Mouse (Mus musculus) stomach, embryonic 14.5 days (tissue): Measurements from ENCODE around the gene Ptgir. TPM values are rescaled to one million over a fixed set of nuclear protein-coding genes. Genes with fewer than 3 reads are reported as not detected.

Experiments
- ATAC-seq: fragments of 200-750 bp; cut with Nextera tagmentation; 2 replicates; pipeline ENCODE4 v1.8.0; 2017; ENCODE audit warnings: low read depth, moderate TSS enrichment; ENCODE audit not compliant: insufficient number of reproducible peaks, insufficient read depth, low FRiP score
- H3K27ac ChIP-seq: fragments of 300-500 bp; sonication (generic); 2 replicates; pipeline ENCODE4 v1.5.1; 2014; ENCODE audit warnings: mild to moderate bottlenecking, low read length, moderate library complexity, mixed read lengths
- H3K27me3 ChIP-seq: fragments of 300-500 bp; sonication (generic); 2 replicates; pipeline ENCODE4 v1.6.1; 2014; ENCODE audit warnings: low read length, control low read depth, mixed read lengths; ENCODE audit not compliant: control insufficient read depth, insufficient read depth
- H3K36me3 ChIP-seq: fragments of 300-500 bp; sonication (generic); 2 replicates; pipeline ENCODE4 v1.6.1; 2014; ENCODE audit warnings: mild to moderate bottlenecking, control low read depth, low read length, moderate library complexity, mixed read lengths; ENCODE audit not compliant: control insufficient read depth, insufficient read depth
- H3K4me1 ChIP-seq: fragments of 300-500 bp; sonication (generic); 2 replicates; pipeline ENCODE4 v1.6.1; 2014; ENCODE audit warnings: low read length, control low read depth, mixed read lengths; ENCODE audit not compliant: control insufficient read depth, insufficient read depth
- H3K4me2 ChIP-seq: fragments of 300-500 bp; sonication (generic); replicated peaks from 2 replicates; pipeline ENCODE4 v1.6.1; 2014; ENCODE audit warnings: low read depth, low read length, control low read depth
- H3K4me3 ChIP-seq: fragments of 300-500 bp; sonication (generic); 2 replicates; pipeline ENCODE4 v1.5.1; 2014; ENCODE audit warnings: low read depth, low read length, control low read depth
- H3K9ac ChIP-seq: fragments of 300-500 bp; sonication (generic); replicated peaks from 2 replicates; pipeline ENCODE4 v1.6.1; 2014; ENCODE audit warnings: low read depth, mild to moderate bottlenecking, control low read depth, low read length, moderate library complexity, mixed read lengths
- H3K9me3 ChIP-seq: fragments of 300-500 bp; sonication (generic); 2 replicates; pipeline ENCODE4 v1.6.1; 2016; ENCODE audit warnings: low read depth, low read length, control low read depth; ENCODE audit not compliant: control insufficient read depth
- WGBS: fragments of 180-500 bp; shearing (Covaris S2); extraction: QIAGEN DNeasy Blood & Tissue Kit; methylation state at CpG from one replicate; pipeline ENCODE4 v1.1.7; 2014; 5-methylcytosine and 5-hydroxymethylcytosine counted together
- polyA plus RNA-seq: library from polyadenylated mRNA; unstranded; fragments of >200 nt; fragmentation: Nextera tagmentation; extraction: Ambion mirVana; gene quantifications from 2 replicates; pipeline ENCODE4 v1.2.1, GENCODE M21; 2014

The Ptgir gene
- polyA plus RNA-seq, 1 experiment from 2014 or later = 2.0 TPM

DNA sequence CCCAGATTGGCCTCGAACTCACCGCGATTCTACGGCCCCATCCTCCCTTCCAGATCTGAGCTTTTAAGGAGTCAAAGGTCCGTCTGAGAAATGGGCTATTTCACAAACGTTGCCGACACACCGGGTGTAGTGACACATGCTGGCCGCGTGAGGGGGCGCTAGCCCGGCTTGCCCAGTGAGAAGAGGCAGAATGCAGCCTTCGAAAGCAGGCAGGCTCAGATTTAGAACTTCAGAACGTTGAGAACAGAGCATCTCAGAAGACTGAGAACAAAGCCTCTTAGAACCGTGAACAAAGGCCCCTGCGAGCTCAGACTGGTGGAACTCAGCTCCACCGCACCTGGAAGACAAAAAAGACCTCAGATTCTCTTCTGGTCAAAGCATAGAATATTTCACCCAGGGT lies 32.1 kb upstream of the Ptgir start:
- Histone ChIP-seq H3K9ac (no peak overlapping the region), H3K27ac (peak overlapping the region; percentile 95), H3K36me3 (no peaks in the 10 kb centered on the region; the same call in 1 of the 2 replicates), H3K4me2 (peak overlapping the region; percentile 39), H3K4me3 (peak overlapping the region; percentile 21), H3K9me3 (no peaks in the 10 kb centered on the region), H3K27me3 (no peaks in the 10 kb centered on the region), H3K4me1 (peaks cover 17% of the 10 kb centered on the region; the same call in 1 of the 2 replicates)
- ATAC-seq = no peak
- WGBS = 4% methylated on average over 17 of the region's 17 CpGs

DNA sequence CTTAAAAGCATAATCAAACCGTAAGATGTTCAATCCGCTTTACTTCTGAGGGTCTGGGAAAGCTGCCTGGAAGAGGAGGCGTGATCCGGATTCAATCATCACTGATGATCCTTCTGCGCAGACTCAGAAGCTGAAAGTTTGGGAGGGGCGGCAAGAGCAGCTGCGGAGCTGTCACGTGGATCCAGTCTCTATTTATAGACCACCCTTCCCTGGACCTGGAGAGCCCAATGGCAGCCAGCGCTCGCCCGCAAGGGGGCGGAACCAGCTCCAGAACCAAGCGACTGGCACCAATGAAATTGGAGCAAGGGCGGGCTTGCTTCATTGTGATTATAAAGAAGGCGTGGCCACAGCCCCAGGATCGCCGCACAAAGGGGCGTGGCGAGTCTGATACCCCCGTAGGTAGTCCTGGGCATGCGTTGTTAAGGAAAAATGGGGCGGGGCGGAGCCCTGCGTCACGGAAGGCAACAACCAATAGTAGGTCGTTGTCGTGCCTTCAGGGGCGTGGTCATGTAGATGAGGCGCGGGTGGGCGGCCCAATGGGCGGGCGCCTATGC lies 31.5 kb upstream of the Ptgir start:
- under 1% methylated on average over 33 of the region's 33 CpGs for WGBS
- peak; percentile 97 for ATAC-seq
- H3K9ac ChIP-seq = no peak overlapping the region

DNA sequence AGATGAGACGGTGACA lies 31.2 kb upstream of the Ptgir start, which contains the start of gene Dact3:
Gene Dact3 (plus strand): TSS at position 8 of the 16 bp plus-strand sequence.
- H3K4me3 ChIP-seq = peak within 1 kb of the TSS; percentile 75
- WGBS = 0% methylated on average over 1 of the region's 1 CpGs

More for the DNA sequence above, 31.5 kb upstream of the Ptgir start:
- H3K4me1 ChIP-seq = peaks cover 16% of the 10 kb centered on the region
- no peaks in the 10 kb centered on the region for H3K27me3 ChIP-seq
- H3K27ac ChIP-seq = peak overlapping the region; percentile 95
- H3K4me3 ChIP-seq = peak overlapping the region; percentile 75
- H3K36me3 ChIP-seq = no peaks in the 10 kb centered on the region; the same call in 1 of the 2 replicates
- H3K4me2 ChIP-seq = peak overlapping the region; percentile 77
- H3K9me3 ChIP-seq = no peaks in the 10 kb centered on the region

DNA sequence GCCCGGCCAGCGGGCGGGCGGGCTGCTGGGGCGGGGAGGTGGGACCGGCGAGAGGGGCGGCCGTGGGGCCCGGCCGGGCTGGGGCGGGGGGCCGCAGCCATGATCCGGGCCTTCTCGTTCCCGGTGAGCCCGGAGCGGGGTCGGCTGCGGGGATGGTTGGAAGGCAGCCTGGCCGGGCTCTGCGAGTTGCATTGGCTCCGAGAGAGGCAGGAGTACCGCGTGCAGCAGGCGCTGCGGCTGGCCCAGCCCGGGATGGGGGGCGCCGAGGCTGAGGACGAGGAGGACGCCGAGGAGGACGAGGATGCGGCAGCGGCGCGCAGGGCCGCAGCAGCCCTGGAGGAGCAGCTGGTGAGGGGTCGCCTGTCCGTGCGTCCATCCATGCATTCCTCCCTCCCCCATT lies 31.0 kb upstream of the Ptgir start:
- no peak for ATAC-seq
- Histone ChIP-seq H3K9ac (peak overlapping the region; percentile 86), H3K4me1 (peaks cover 19% of the 10 kb centered on the region), H3K9me3 (no peaks in the 10 kb centered on the region), H3K4me3 (peak overlapping the region; percentile 75), H3K4me2 (peak overlapping the region; percentile 77), H3K36me3 (no peaks in the 10 kb centered on the region), H3K27ac (peak overlapping the region; percentile 85), H3K27me3 (no peaks in the 10 kb centered on the region)
- WGBS = 0% methylated on average over 36 of the region's 42 CpGs

More for the DNA sequence above, 31.2 kb upstream of the Ptgir start, which contains the start of gene Dact3:
- Histone ChIP-seq H3K27ac (peak within 1 kb of the TSS; percentile 95), H3K4me1 (peaks cover 17% of the 10 kb centered on the region), H3K9me3 (no peaks in the 10 kb centered on the region), H3K4me2 (peak within 1 kb of the TSS; percentile 77), H3K36me3 (no peaks in the 10 kb centered on the region; the same call in 1 of the 2 replicates), H3K9ac (peak within 1 kb of the TSS; percentile 86), H3K27me3 (no peaks in the 10 kb centered on the region)
- ATAC-seq = no peak

DNA sequence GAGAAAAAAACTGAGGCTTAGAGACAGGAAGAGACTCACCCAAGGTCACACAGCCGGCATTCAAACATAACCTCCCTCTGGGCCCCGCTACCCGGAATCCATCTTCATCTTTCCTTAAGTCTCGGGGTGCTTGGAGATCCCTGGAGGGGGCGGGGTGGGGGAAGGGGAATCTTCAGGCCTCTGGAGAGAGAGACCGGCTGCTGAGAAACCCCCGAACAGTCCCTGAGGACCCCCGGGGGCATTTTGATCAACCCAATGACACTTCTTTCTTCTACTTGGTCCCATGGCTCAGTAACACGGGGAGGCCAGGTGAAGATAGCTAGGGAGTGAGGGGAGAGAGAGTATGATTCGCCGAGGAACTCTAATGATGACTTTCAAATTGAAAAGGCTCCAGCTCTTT lies 30.3 kb upstream of the Ptgir start:
- H3K4me3 ChIP-seq = peak overlapping the region; percentile 75
- H3K36me3 ChIP-seq = no peaks in the 10 kb centered on the region

GRCm38 (mm10) chr7:16876608-16877007 lies 29.7 kb upstream of the Ptgir start:
- Histone ChIP-seq H3K9me3 (no peaks in the 10 kb centered on the region), H3K4me2 (peak overlapping the region; percentile 77), H3K36me3 (no peaks in the 10 kb centered on the region), H3K9ac (0 out of 2 replicates have a peak overlapping the region, but pooled peaks have one; percentile 86), H3K4me3 (peak overlapping the region; percentile 75), H3K27me3 (no peaks in the 10 kb centered on the region), H3K27ac (peak overlapping the region; percentile 85), H3K4me1 (peaks cover 23% of the 10 kb centered on the region)
- no peak for ATAC-seq
- WGBS = 4% methylated on average over 13 of the region's 13 CpGs

More for the DNA sequence above, 30.3 kb upstream of the Ptgir start:
- Histone ChIP-seq H3K4me2 (peak overlapping the region; percentile 77), H3K4me1 (peaks cover 23% of the 10 kb centered on the region), H3K9me3 (no peaks in the 10 kb centered on the region), H3K9ac (peak overlapping the region; percentile 86), H3K27ac (peak overlapping the region; percentile 85), H3K27me3 (no peaks in the 10 kb centered on the region)
- 6% methylated on average over 11 of the region's 11 CpGs for WGBS
- no peak for ATAC-seq

GRCm38 (mm10) chr7:16877717-16878116 lies 28.6 kb upstream of the Ptgir start:
- H3K4me3 ChIP-seq = no peak overlapping the region
- H3K4me1 ChIP-seq = peaks cover 23% of the 10 kb centered on the region
- H3K4me2 ChIP-seq = no peak overlapping the region
- H3K36me3 ChIP-seq = no peaks in the 10 kb centered on the region
- no peak overlapping the region for H3K9ac ChIP-seq
- WGBS = 77% methylated on average over 3 of the region's 3 CpGs
- no peak overlapping the region for H3K27ac ChIP-seq
- H3K27me3 ChIP-seq = no peaks in the 10 kb centered on the region
- ATAC-seq = no peak
- no peaks in the 10 kb centered on the region for H3K9me3 ChIP-seq

- ATAC-seq = peak; percentile 25; the same call in 1 of the 2 replicates
- Histone ChIP-seq H3K9me3 (peaks cover 2% of the 10 kb centered on the region; the same call in 1 of the 2 replicates), H3K4me3 (no peak overlapping the region), H3K27me3 (0 out of 2 replicates have a peak, but pooled peaks cover 3% of the 10 kb centered on the region), H3K9ac (no peak overlapping the region), H3K4me2 (no peak overlapping the region), H3K4me1 (peaks cover 19% of the 10 kb centered on the region), H3K36me3 (peaks cover 8% of the 10 kb centered on the region), H3K27ac (peak overlapping the region; percentile 63; the same call in 1 of the 2 replicates)
- WGBS = 29% methylated on average over 9 of the region's 9 CpGs
Measured at GRCm38 (mm10) chr7:16879796-16880547, 26.3 kb upstream of the Ptgir start.
